Mouse (Mus musculus) kidney, embryonic 14.5 days (tissue): ENCODE measurements at regions not wholly inside any gene's neighbourhood (a gene's known extent, or its start where the extent isn't known, plus 50 kb on each side); places are given as distances from the start of the nearest gene placed in this dataset.

Source experiments
- ATAC-seq: fragments of 200-750 bp; cut with Nextera tagmentation; 2 replicates; pipeline ENCODE4 v1.8.0; 2017; ENCODE audit warnings: moderate number of reproducible peaks, mild to moderate bottlenecking, moderate TSS enrichment, moderate library complexity; ENCODE audit not compliant: low FRiP score, low TSS enrichment
- H3K27ac ChIP-seq: fragments of 300-500 bp; sonication (generic); 2 replicates; pipeline ENCODE4 v1.5.1; 2014; ENCODE audit warnings: low read depth, mild to moderate bottlenecking, low read length, moderate library complexity, mixed read lengths
- H3K27me3 ChIP-seq: fragments of 300-500 bp; sonication (generic); 2 replicates; pipeline ENCODE4 v1.6.1; 2014; ENCODE audit warnings: mild to moderate bottlenecking, low read length; ENCODE audit not compliant: control insufficient read depth, insufficient read depth
- H3K36me3 ChIP-seq: fragments of 300-500 bp; sonication (generic); 2 replicates; pipeline ENCODE4 v1.6.1; 2014; ENCODE audit warnings: low read length, mixed read lengths; ENCODE audit not compliant: control insufficient read depth, insufficient read depth
- H3K4me1 ChIP-seq: fragments of 300-500 bp; sonication (generic); 2 replicates; pipeline ENCODE4 v1.6.1; 2014; ENCODE audit warnings: low read length, mixed read lengths; ENCODE audit not compliant: control insufficient read depth, insufficient read depth
- H3K4me2 ChIP-seq: fragments of 300-500 bp; sonication (generic); replicated peaks from 2 replicates; pipeline ENCODE4 v1.6.1; 2014; ENCODE audit warnings: low read depth, mild to moderate bottlenecking, low read length
- H3K4me3 ChIP-seq: fragments of 300-500 bp; sonication (generic); 2 replicates; pipeline ENCODE4 v1.5.1; 2014; ENCODE audit warnings: mild to moderate bottlenecking, low read length
- H3K9ac ChIP-seq: fragments of 300-500 bp; sonication (generic); 2 replicates; pipeline ENCODE4 v1.6.1; 2014; ENCODE audit warnings: low read depth, mild to moderate bottlenecking, low read length, moderate library complexity
- H3K9me3 ChIP-seq: fragments of 300-500 bp; sonication (generic); 2 replicates; pipeline ENCODE4 v1.6.1; 2016; ENCODE audit warnings: low read length; ENCODE audit not compliant: control insufficient read depth
- whole genome bisulfite sequencing: fragments of 180-500 bp; shearing (Covaris S2); extraction: QIAGEN DNeasy Blood & Tissue Kit; methylation state at CpG from one replicate; pipeline ENCODE4 v1.1.7; 2014; 5-methylcytosine and 5-hydroxymethylcytosine counted together

- no peak overlapping the region for H3K4me2 ChIP-seq
- no peak for ATAC-seq
- H3K9me3 ChIP-seq = no peaks in the 10 kb centered on the region
- no peak overlapping the region for H3K9ac ChIP-seq
- no peaks in the 10 kb centered on the region for H3K36me3 ChIP-seq
- H3K4me1 ChIP-seq = peaks cover 3% of the 10 kb centered on the region; the same call in 1 of the 2 replicates
- H3K27ac ChIP-seq = no peak overlapping the region
- H3K27me3 ChIP-seq = no peaks in the 10 kb centered on the region
- H3K4me3 ChIP-seq = no peak overlapping the region
- 84% methylated on average over 6 of the region's 6 CpGs for WGBS
Observed at GRCm38 (mm10) chr6:94807216-94807615, 107.3 kb upstream of the Lrig1 start.

DNA sequence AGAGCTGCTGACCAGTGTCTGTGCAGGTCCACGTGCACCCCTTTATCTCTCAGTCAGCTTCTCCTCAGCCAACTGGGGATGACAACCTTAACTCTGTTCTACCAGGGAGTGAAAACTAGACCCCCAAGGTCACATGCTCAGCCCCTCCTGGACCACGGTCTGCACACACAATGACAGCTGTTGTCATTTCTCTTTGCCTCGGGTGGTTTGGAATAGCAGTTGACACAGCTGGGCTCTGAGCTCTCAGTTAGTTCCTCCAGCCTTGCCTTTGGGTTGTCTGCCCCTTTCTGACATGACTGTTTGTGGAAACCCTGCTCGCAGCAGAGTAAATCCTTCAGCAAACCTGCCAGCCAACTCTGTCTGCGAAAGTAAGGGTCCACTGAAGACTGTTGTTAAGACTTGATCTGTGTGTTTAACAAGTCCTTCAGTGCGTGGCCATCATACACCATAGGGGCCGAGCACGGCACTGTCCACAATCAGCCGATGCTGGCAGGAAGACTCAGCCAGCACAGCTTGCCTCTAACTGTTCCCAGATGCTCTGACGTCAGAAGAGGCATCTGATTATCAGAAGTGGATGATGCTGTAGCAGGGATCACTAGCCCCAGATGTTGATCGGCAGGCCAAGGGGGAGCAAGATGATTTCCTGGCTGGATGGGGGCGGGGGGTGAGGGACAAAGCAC is 106.7 kb upstream of the Lrig1 start:
- 64% methylated on average over 12 of the region's 12 CpGs for WGBS
- H3K4me1 ChIP-seq = peaks cover 3% of the 10 kb centered on the region; the same call in 1 of the 2 replicates
- H3K9ac ChIP-seq = no peak overlapping the region
- H3K27me3 ChIP-seq = no peaks in the 10 kb centered on the region
- H3K36me3 ChIP-seq = no peaks in the 10 kb centered on the region
- H3K9me3 ChIP-seq = no peaks in the 10 kb centered on the region
- H3K4me3 ChIP-seq = no peak overlapping the region
- no peak for ATAC-seq
- no peak overlapping the region for H3K27ac ChIP-seq
- no peak overlapping the region for H3K4me2 ChIP-seq

GRCm38 (mm10) chr6:94805685-94806084 is 105.7 kb upstream of the Lrig1 start:
- peak; percentile 58; the same call in 1 of the 2 replicates for ATAC-seq

GRCm38 (mm10) chr6:94804284-94804815 is 104.4 kb upstream of the Lrig1 start:
- no peak for ATAC-seq
- Histone ChIP-seq H3K4me1 (peaks cover 7% of the 10 kb centered on the region; the same call in 1 of the 2 replicates), H3K27ac (no peak overlapping the region), H3K4me3 (no peak overlapping the region), H3K4me2 (no peak overlapping the region), H3K36me3 (no peaks in the 10 kb centered on the region), H3K27me3 (no peaks in the 10 kb centered on the region), H3K9me3 (no peaks in the 10 kb centered on the region), H3K9ac (no peak overlapping the region)
- WGBS = 81% methylated on average over 10 of the region's 10 CpGs

More at GRCm38 (mm10) chr6:94805685-94806084, 105.7 kb upstream of the Lrig1 start:
- Histone ChIP-seq H3K9ac (no peak overlapping the region), H3K4me3 (no peak overlapping the region), H3K9me3 (no peaks in the 10 kb centered on the region), H3K27ac (no peak overlapping the region), H3K4me1 (peaks cover 6% of the 10 kb centered on the region; the same call in 1 of the 2 replicates), H3K36me3 (no peaks in the 10 kb centered on the region), H3K27me3 (no peaks in the 10 kb centered on the region), H3K4me2 (no peak overlapping the region)
- 48% methylated on average over 6 of the region's 6 CpGs for WGBS

DNA sequence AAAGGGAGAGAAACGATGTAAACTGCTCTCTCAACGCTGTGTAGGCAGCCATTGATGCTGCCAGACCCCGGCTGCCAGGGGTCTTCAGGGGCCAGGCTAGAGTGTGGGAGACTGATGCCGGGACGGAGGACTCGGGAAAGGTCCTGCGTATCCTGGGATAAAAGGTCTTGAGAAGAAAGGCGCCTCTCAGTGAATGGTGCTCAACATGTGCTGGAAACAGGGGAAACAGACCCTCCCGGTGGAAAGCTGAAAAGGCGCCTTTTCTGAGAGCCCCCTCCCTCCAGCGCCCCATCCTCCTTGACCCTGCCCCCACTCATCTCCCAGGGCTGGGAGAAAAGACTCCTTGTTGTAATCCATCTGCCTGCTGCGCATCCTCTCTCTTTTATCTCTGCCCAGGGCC is 101.1 kb upstream of the Lrig1 start:
- H3K27me3 ChIP-seq = no peaks in the 10 kb centered on the region
- WGBS = 20% methylated on average over 12 of the region's 12 CpGs

DNA sequence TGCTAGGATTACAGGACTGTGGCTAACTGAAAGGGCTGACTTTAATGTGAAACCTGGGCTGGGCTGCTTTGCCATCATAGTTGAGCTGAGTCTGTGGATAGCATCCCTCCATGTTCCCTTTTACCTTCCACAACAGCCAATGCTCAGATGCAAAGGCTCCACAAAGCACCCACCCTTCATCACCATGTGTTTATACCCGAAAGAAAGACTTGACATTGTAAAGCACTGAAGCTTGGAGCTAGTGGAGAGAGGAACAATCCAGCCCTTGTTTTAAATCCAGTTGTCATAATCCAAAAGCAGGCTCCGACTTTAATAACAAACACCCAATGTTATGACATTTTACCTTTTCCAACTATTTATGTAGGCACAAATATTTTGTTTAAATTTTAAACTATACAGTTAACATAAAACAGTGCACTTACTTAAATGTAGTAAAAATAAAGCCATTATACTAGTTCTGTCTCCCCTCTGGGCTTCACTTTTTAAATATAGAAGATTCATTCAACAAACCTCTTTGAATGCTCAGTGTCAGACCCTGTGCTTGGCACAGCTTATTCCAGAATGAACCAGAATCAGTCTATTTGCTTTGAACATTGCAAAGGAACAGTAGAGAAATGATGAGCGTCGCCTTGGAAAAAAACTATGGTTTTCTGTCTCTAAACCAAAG is 98.7 kb upstream of the Lrig1 start:
- no peaks in the 10 kb centered on the region for H3K36me3 ChIP-seq
- no peaks in the 10 kb centered on the region for H3K27me3 ChIP-seq
- H3K9me3 ChIP-seq = peaks cover 9% of the 10 kb centered on the region; the same call in 1 of the 2 replicates
- H3K4me2 ChIP-seq = no peak overlapping the region
- no peak overlapping the region for H3K9ac ChIP-seq
- ATAC-seq = no peak
- 0 out of 2 replicates have a peak, but pooled peaks cover 5% of the 10 kb centered on the region for H3K4me1 ChIP-seq
- no peak overlapping the region for H3K4me3 ChIP-seq
- H3K27ac ChIP-seq = no peak overlapping the region
- 94% methylated on average over 4 of the region's 4 CpGs for WGBS

More for the DNA sequence above, 101.1 kb upstream of the Lrig1 start:
- peaks cover 7% of the 10 kb centered on the region; the same call in 1 of the 2 replicates for H3K4me1 ChIP-seq
- no peaks in the 10 kb centered on the region for H3K36me3 ChIP-seq
- peak overlapping the region; percentile 29; the same call in 1 of the 2 replicates for H3K4me2 ChIP-seq
- H3K4me3 ChIP-seq = no peak overlapping the region
- no peak overlapping the region for H3K27ac ChIP-seq
- no peak for ATAC-seq
- peaks cover 7% of the 10 kb centered on the region; the same call in 1 of the 2 replicates for H3K9me3 ChIP-seq
- no peak overlapping the region for H3K9ac ChIP-seq

- 71% methylated on average over 4 of the region's 4 CpGs for WGBS
- ATAC-seq = no peak
Observed at GRCm38 (mm10) chr6:94795442-94795841, 95.5 kb upstream of the Lrig1 start.

GRCm38 (mm10) chr6:94793555-94793954 is 93.6 kb upstream of the Lrig1 start:
- H3K27ac ChIP-seq = no peak overlapping the region
- no peak overlapping the region for H3K4me3 ChIP-seq
- no peaks in the 10 kb centered on the region for H3K27me3 ChIP-seq
- H3K4me1 ChIP-seq = no peaks in the 10 kb centered on the region
- H3K9me3 ChIP-seq = peaks cover 9% of the 10 kb centered on the region; the same call in 1 of the 2 replicates
- H3K36me3 ChIP-seq = no peaks in the 10 kb centered on the region
- no peak for ATAC-seq
- H3K9ac ChIP-seq = no peak overlapping the region
- H3K4me2 ChIP-seq = no peak overlapping the region
- 90% methylated on average over 6 of the region's 6 CpGs for WGBS

More at GRCm38 (mm10) chr6:94795442-94795841, 95.5 kb upstream of the Lrig1 start:
- Histone ChIP-seq H3K27ac (no peak overlapping the region), H3K9ac (no peak overlapping the region), H3K27me3 (no peaks in the 10 kb centered on the region), H3K9me3 (peaks cover 9% of the 10 kb centered on the region; the same call in 1 of the 2 replicates), H3K4me2 (no peak overlapping the region), H3K4me3 (no peak overlapping the region), H3K4me1 (no peaks in the 10 kb centered on the region), H3K36me3 (no peaks in the 10 kb centered on the region)

- Histone ChIP-seq H3K9me3 (peaks cover 9% of the 10 kb centered on the region; the same call in 1 of the 2 replicates), H3K4me1 (no peaks in the 10 kb centered on the region), H3K36me3 (no peaks in the 10 kb centered on the region), H3K4me3 (no peak overlapping the region), H3K9ac (no peak overlapping the region), H3K27ac (no peak overlapping the region), H3K4me2 (no peak overlapping the region), H3K27me3 (no peaks in the 10 kb centered on the region)
- no peak for ATAC-seq
- 86% methylated on average over 4 of the region's 4 CpGs for WGBS
Observed at GRCm38 (mm10) chr6:94792312-94792711, 92.4 kb upstream of the Lrig1 start.
